Mouse (Mus musculus): ENCODE measurements around the gene Gm10324. TPM values are rescaled to one million over a fixed set of nuclear protein-coding genes. Genes with fewer than 3 reads are reported as not detected.

Gm10324 gene
- not detected for total RNA-seq (2023)

DNA sequence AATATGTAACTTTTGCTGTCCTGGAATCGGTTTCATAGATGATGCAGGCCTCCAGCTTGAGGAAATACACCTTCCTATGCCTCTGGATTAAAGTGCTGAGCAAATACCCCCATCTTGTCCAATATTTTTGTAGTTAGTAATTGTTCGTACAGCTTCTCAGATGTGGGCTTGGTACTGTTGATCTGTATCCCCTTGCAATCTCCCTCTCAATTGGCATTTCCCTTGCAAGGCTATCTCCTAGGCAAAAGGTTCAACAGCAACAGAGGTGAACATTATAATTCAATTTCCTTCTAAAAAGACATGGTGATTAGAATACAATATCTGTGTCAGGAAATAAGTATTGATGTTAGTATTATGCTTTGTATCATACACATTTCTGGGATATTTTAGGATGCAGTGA, at the start of gene Gm10324:
Gene Gm10324, plus strand, starts transcription at position 301 of the 400 bp plus-strand sequence.

Other genes with a start within 250 kb of the Gm10324 start
- gene Gm10772, start 108.0 kb downstream of the Gm10324 start, total RNA-seq (2023): not detected

Measured in neutrophil, adult 83 days (primary cell).